Mouse (Mus musculus): ENCODE data around the gene BC034090.

DNA sequence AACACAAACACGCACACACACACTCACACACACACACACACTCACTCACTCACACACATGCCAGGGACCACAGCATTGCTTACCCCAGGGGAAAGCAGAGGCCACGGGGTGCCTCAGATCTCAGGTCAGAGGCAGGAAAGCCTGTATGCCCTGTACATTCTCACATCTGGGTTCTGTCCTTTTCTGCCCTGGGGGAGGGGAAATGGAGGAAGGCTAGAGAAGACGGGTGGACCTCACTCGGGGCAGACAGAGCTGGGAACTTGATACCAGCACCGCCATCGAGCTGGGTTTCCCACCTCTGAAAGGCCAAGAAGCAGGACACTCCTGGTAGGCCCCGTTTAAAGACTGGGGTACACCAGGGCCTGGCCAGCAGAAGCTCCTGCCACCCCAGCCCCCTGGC is 33.2 kb downstream of the BC034090 start:
- TF ChIP-seq FLI1 (IDR thresholded peaks at IDR 0.05; ENCODE audit: low read length), result no peak
- TF ChIP-seq GATA1 (IDR thresholded peaks at IDR 0.05; ENCODE audit: borderline replicate concordance, low read length), result no peak

Data from megakaryocyte, embryonic 14.5 days (primary cell).